Mouse (Mus musculus) heart, embryonic 10.5 days (tissue): Measurements from ENCODE around the gene Gtf2h2. TPM values are rescaled to one million over a fixed set of nuclear protein-coding genes. Genes with fewer than 3 reads are reported as not detected.
A peak's percentile ranks its signal among the peaks of the same experiment; 100 is the strongest.
"Not testable (repeated sequence)": the region's sequence is repeated elsewhere in the genome, so short reads cannot be mapped to it uniquely, and the experiment has no call there.

Experiments used
- DNase-seq: peaks from one replicate; pipeline ENCODE4 v3.0.0-alpha.2; 2017; ENCODE audit warnings: low spot score
- H3K27ac ChIP-seq: fragments of 300-500 bp; sonication (generic); 2 replicates; pipeline ENCODE4 v1.5.1; 2016; ENCODE audit warnings: mild to moderate bottlenecking
- H3K27me3 ChIP-seq: fragments of 300-500 bp; sonication (generic); 2 replicates; pipeline ENCODE4 v1.6.1; 2016; ENCODE audit warnings: mild to moderate bottlenecking; ENCODE audit not compliant: poor library complexity, insufficient read depth, severe bottlenecking
- H3K36me3 ChIP-seq: fragments of 300-500 bp; sonication (generic); 2 replicates; pipeline ENCODE4 v1.6.1; 2016; ENCODE audit warnings: mild to moderate bottlenecking, moderate library complexity
- H3K4me1 ChIP-seq: fragments of 300-500 bp; sonication (generic); 2 replicates; pipeline ENCODE4 v1.6.1; 2016; ENCODE audit warnings: mild to moderate bottlenecking
- H3K4me3 ChIP-seq: fragments of 300-500 bp; sonication (generic); 2 replicates; pipeline ENCODE4 v1.5.1; 2016; ENCODE audit warnings: mild to moderate bottlenecking, moderate library complexity
- H3K9me3 ChIP-seq: fragments of 300-500 bp; sonication (generic); 2 replicates; pipeline ENCODE4 v1.6.1; 2016; ENCODE audit warnings: mild to moderate bottlenecking, moderate library complexity
- WGBS: fragments of 180-500 bp; shearing (Covaris S2); methylation state at CpG from one replicate; pipeline ENCODE4 v1.1.7; 2016; 5-methylcytosine and 5-hydroxymethylcytosine counted together
- polyA plus RNA-seq: library from polyadenylated mRNA; unstranded; fragments of >200 nt; fragmentation: Nextera tagmentation; extraction: Ambion mirVana; gene quantifications from 2 replicates; pipeline ENCODE4 v1.2.1, GENCODE M21; 2016

Gene Gtf2h2
- polyA plus RNA-seq, 1 experiment from 2014 or later, result 73.5 TPM

- H3K4me1 ChIP-seq, result peaks cover 6% of the 10 kb centered on the region; the same call in 1 of the 2 replicates
- DNase-seq, result no peak
- no peak overlapping the region for H3K27ac ChIP-seq
- H3K36me3 ChIP-seq, result no peaks in the 10 kb centered on the region
- 53% methylated on average over 12 of the region's 12 CpGs for WGBS
- no peaks in the 10 kb centered on the region for H3K9me3 ChIP-seq
- no peaks in the 10 kb centered on the region for H3K27me3 ChIP-seq
- no peak overlapping the region for H3K4me3 ChIP-seq
These were observed 24.1 kb upstream of the Gtf2h2 start for GRCm38 (mm10) chr13:100516213-100517105.

DNA sequence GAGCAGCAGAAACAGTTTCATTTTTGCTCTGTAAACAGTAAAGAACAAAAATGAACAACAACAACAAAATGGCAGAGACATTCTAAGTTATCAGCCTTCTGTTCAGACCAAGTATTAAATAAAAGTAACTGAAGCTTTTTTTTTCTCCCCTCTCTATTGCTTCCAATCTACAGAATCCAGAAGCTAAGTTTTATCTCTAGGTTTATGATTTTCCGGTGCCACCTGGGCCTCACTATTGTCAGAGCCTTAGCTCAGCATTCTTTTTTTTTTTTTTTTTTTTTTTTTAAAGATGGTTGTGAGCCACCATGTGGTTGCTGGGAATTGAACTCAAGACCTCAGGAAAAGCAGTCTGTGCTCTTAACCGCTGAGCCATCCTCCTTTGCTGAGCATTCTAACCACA is 20.4 kb upstream of the Gtf2h2 start:
- no peak overlapping the region for H3K4me3 ChIP-seq
- H3K4me1 ChIP-seq, result peaks cover 6% of the 10 kb centered on the region; the same call in 1 of the 2 replicates
- no peaks in the 10 kb centered on the region for H3K36me3 ChIP-seq
- DNase-seq, result no peak
- H3K27me3 ChIP-seq, result no peaks in the 10 kb centered on the region
- 85% methylated on average over 2 of the region's 2 CpGs for WGBS
- no peak overlapping the region for H3K27ac ChIP-seq
- H3K9me3 ChIP-seq, result no peaks in the 10 kb centered on the region

DNA sequence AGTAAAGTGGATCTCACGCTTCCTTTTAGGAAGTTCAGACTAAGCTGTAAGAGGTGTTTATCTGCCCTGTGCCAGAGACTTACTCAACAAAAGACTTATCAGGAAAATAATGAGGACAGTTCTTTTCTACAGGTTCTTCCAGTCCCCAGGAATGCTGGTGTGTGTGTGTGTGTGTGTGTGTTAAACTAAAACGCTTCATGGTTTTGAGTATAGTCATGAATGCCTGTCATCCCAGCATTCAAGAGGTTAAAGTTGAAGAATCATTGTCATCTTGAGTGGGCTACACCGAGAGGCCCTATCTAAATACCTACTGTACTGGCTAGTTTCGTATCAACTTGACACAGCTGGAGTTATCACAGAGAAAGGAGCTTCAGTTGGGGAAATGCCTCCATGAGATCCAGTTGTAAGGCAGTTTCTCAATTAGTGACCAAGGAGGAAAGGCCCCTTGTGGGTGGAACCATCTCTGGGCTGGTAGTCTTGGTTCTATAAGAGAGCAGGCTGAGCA is 19.5 kb upstream of the Gtf2h2 start:
- 58% methylated on average over 4 of the region's 4 CpGs for WGBS
- Histone ChIP-seq H3K9me3 (no peaks in the 10 kb centered on the region), H3K4me3 (no peak overlapping the region), H3K27ac (no peak overlapping the region), H3K4me1 (peaks cover 6% of the 10 kb centered on the region; the same call in 1 of the 2 replicates), H3K27me3 (no peaks in the 10 kb centered on the region), H3K36me3 (no peaks in the 10 kb centered on the region)
- no peak for DNase-seq

DNA sequence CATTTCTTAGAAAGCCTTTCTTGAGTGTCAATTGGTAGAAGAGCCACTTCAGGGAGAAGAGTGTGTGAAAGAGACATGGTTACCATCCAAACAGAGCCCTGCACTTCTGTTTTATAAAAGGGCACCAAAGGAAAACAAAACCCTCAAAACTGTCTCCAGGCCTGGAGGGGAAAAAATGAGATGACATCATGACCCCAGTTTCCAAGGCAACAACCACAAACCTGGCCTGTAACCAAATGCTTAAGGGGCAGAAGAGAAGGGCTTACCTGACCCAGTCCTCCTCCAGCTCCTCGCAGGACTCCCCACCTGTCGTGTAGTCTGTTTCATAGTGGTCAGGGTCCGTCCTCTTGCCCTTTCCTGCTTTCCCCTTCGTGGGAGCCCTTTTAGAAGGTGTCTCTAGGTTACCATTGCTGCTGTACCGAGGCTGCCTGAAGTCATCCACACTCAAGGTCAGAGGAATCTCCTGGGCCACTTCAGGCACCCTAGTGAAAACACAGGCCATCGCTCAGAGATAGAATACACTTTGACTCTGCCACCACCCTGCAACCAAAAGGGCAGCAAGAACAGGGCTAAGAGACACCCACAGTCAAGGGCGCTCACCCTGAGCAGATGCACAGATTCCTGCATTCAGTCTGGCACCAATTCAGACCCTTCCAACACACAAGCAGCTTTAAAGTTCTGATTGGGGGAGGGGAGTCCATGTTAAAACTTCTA is 18.9 kb upstream of the Gtf2h2 start:
- H3K36me3 ChIP-seq, result no peaks in the 10 kb centered on the region
- no peaks in the 10 kb centered on the region for H3K4me1 ChIP-seq
- no peak for DNase-seq
- WGBS, result 62% methylated on average over 7 of the region's 7 CpGs
- no peaks in the 10 kb centered on the region for H3K9me3 ChIP-seq
- H3K27me3 ChIP-seq, result no peaks in the 10 kb centered on the region
- H3K4me3 ChIP-seq, result no peak overlapping the region
- no peak overlapping the region for H3K27ac ChIP-seq

GRCm38 (mm10) chr13:100499625-100500024 is 7.2 kb upstream of the Gtf2h2 start:
- H3K36me3 ChIP-seq, H3K27ac ChIP-seq, DNase-seq, H3K27me3 ChIP-seq, H3K4me1 ChIP-seq, H3K4me3 ChIP-seq, H3K9me3 ChIP-seq: not testable (repeated sequence)

DNA sequence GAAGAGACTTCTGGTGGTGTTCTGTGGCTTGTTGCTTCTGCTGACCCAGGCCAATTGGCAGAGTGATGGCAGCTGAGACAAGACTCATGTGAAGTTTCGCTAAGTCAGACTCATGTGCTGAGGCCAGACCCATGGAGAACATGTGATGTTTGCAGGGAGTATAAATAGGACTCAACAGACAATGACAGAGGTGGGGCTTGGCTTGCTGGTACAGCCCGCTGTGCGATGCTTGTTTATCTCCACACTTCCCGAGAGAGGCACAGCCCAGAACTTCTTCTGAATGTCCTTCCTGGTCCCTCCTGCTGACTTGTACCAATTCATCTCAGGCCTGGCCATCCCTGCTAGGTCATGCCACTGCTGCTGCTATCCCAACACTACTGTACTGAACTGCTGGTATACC is 3.0 kb upstream of the Gtf2h2 start:
- no peak overlapping the region for H3K27ac ChIP-seq
- H3K27me3 ChIP-seq, result no peaks in the 10 kb centered on the region
- no peak for DNase-seq
- no peaks in the 10 kb centered on the region for H3K36me3 ChIP-seq
- no peak overlapping the region for H3K4me3 ChIP-seq
- WGBS, result 81% methylated on average over 4 of the region's 4 CpGs
- peaks cover 11% of the 10 kb centered on the region for H3K4me1 ChIP-seq
- no peaks in the 10 kb centered on the region for H3K9me3 ChIP-seq

DNA sequence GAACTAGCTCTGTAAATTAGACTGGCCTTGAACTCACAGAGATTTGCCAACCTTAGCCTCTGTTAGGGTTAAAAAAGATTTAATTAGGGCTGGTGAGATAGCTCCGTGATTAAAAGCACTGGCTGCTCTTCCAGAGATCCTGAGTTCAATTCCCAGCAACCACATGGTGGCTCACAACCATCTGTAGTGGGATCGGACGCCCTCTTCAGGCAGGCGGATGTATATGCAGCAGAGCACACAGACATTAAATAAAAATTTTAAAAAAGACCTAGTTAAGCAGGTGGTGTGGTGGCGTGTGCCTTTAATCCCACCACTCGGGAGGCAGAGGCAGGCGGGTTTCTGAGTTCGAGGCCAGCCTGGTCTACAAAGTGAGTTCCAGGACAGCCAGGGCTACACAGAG is 2.0 kb upstream of the Gtf2h2 start:
- whole genome bisulfite sequencing, result 56% methylated on average over 8 of the region's 8 CpGs

GRCm38 (mm10) chr13:100493313-100493712 is 934 bp upstream of the Gtf2h2 start:
- H3K36me3 ChIP-seq, result peaks cover 12% of the 10 kb centered on the region
- H3K4me3 ChIP-seq, result no peak overlapping the region
- H3K4me1 ChIP-seq, result peaks cover 11% of the 10 kb centered on the region
- H3K27ac ChIP-seq, result no peak overlapping the region
- DNase-seq, result no peak
- H3K27me3 ChIP-seq, result no peaks in the 10 kb centered on the region
- H3K9me3 ChIP-seq, result no peaks in the 10 kb centered on the region
- 77% methylated on average over 8 of the region's 8 CpGs for whole genome bisulfite sequencing

More for the DNA sequence above, 2.0 kb upstream of the Gtf2h2 start:
- not testable (repeated sequence) for H3K9me3 ChIP-seq, H3K36me3 ChIP-seq, DNase-seq, H3K4me3 ChIP-seq, H3K27me3 ChIP-seq, H3K27ac ChIP-seq
- peaks cover 11% of the 10 kb centered on the region for H3K4me1 ChIP-seq

GRCm38 (mm10) chr13:100491623-100492022 is 756 bp downstream of the Gtf2h2 start:
- peak overlapping the region; percentile 92 for H3K4me3 ChIP-seq
- peak overlapping the region; percentile 95 for H3K27ac ChIP-seq
- peaks cover 29% of the 10 kb centered on the region for H3K36me3 ChIP-seq
- peaks cover 11% of the 10 kb centered on the region for H3K4me1 ChIP-seq
- no peaks in the 10 kb centered on the region for H3K9me3 ChIP-seq
- H3K27me3 ChIP-seq, result no peaks in the 10 kb centered on the region
- WGBS, result 17% methylated on average over 6 of the region's 6 CpGs
- DNase-seq, result no peak

- Histone ChIP-seq H3K4me3 (no peak overlapping the region), H3K27me3 (no peaks in the 10 kb centered on the region), H3K36me3 (peaks cover 38% of the 10 kb centered on the region), H3K9me3 (no peaks in the 10 kb centered on the region), H3K27ac (no peak overlapping the region), H3K4me1 (peaks cover 11% of the 10 kb centered on the region)
- 78% methylated on average over 5 of the region's 5 CpGs for WGBS
- no peak for DNase-seq
These were observed 2.0 kb downstream of the Gtf2h2 start for GRCm38 (mm10) chr13:100490424-100490823.

- Histone ChIP-seq H3K9me3 (no peaks in the 10 kb centered on the region), H3K36me3 (peaks cover 84% of the 10 kb centered on the region), H3K27me3 (no peaks in the 10 kb centered on the region), H3K27ac (no peak overlapping the region), H3K4me1 (no peaks in the 10 kb centered on the region), H3K4me3 (no peak overlapping the region)
- no peak for DNase-seq
- WGBS, result 92% methylated on average over 7 of the region's 7 CpGs
These were observed 8.8 kb downstream of the Gtf2h2 start for GRCm38 (mm10) chr13:100483610-100484009.

DNA sequence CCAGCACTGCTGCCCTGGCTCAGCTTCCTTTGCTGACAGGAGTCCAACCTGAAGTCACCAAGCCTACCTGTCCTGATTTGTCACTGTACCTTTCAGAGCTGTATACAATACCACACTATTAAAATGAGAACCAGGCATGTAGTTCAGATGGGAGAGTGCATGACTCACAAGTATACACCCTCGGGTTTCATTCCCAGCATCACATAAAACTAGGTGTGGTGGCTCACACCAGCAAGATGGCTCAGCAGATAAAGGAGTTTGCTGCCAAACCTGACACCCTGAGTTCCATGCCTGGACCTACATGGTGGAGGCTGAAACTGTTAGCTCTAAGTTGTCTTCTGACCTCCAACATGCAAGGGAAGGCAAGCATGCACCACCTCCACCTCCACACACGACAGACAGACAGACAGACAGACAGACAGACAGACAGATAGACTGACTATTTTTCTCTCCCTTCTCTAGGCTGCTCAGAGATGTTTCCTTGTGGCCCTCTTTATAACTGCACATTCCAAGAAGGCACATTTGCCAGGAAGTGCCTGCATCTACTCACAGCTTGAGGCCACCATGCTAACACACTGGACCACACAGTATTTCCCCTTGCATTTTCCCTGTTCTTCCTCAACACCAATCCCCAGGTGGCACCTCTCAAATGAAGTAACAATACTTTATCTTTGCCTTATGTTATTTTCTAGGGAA is 28.7 kb downstream of the Gtf2h2 start:
- no peak for DNase-seq
- H3K4me1 ChIP-seq, result no peaks in the 10 kb centered on the region
- no peaks in the 10 kb centered on the region for H3K27me3 ChIP-seq
- 84% methylated on average over 2 of the region's 2 CpGs for WGBS
- no peaks in the 10 kb centered on the region for H3K9me3 ChIP-seq
- H3K27ac ChIP-seq, result no peak overlapping the region
- H3K36me3 ChIP-seq, result peaks cover 50% of the 10 kb centered on the region
- H3K4me3 ChIP-seq, result no peak overlapping the region

DNA sequence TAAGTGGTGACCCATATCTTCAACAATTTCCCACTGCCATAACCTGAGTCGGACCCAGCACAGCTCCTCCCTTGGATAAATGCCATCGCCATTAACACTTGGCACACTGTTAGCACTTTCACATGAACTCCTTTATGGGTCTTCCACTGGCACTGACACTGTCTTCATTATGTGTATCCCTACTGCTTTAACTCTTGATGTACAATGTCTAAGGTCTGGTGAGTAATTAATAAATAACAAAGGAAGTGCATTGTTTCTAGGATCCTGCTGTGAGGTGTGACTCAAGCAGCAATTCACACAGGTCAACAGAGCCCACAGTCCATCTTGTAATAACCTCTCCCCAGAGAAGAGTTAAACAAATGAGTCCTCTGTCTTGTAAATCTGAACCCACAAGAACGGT is 31.0 kb downstream of the Gtf2h2 start:
- WGBS, result 81% methylated on average over 3 of the region's 3 CpGs
- no peak for DNase-seq
- no peaks in the 10 kb centered on the region for H3K4me1 ChIP-seq
- no peaks in the 10 kb centered on the region for H3K27me3 ChIP-seq
- no peak overlapping the region for H3K27ac ChIP-seq
- H3K9me3 ChIP-seq, result no peaks in the 10 kb centered on the region
- H3K36me3 ChIP-seq, result peaks cover 26% of the 10 kb centered on the region
- no peak overlapping the region for H3K4me3 ChIP-seq
